18 mouse cellular contexts compared by ENCODE assay signal in the genomic region with DNA sequence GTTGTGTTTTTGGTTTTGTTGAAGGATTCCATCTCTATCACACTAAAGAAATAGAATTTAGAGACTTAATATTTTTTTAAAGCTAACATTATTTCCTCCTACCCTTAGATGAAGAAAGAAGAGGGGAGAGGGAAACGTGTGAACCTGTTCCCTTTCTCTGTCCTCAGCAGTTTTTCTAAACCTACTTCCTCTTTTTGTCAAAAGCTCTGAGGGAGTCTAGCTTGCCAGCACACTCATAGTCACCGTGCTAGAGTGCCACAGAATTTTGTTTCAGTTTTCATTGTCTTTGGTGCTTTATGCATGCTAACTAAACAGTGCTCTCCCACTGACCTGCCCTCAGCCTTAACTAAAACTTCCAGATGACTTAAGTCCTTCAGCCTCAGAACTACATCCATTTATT. TPM values are rescaled to one million over a fixed set of nuclear protein-coding genes. Genes with fewer than 3 reads are reported as not detected.
DNase-seq lines count a peak whose midpoint lies in the region.
"Had no signal": no experiment of that assay in that cellular context is flagged by ENCODE, and none has a peak within 500 bp of the region (broad histone marks: within the 10 kb centered on the region; RNA-seq: fewer than 3 reads in every experiment).

No protein-coding gene starts in this region.

- H3K36me3 ChIP-seq in macrophage (ENCODE audit: inconsistent target) = no peaks in the 10 kb centered on the region
- H3K36me3 ChIP-seq in splenic B cell, adult 2 months (ENCODE audit: control insufficient read depth, insufficient read depth, low read length, poor library complexity, severe bottlenecking) = no peaks in the 10 kb centered on the region
- H3K36me3 ChIP-seq: embryonic facial prominence, embryonic 13.5 days; hindbrain, embryonic 15.5 days; limb, embryonic 15.5 days; midbrain, embryonic 10.5 days had no signal

- peak; percentile 28 for DNase-seq in lung, postnatal 36 days
- no peak for DNase-seq in lung, postnatal 14 days
- peak; percentile 5 for DNase-seq in MEL-GATA-1-ER (ENCODE audit: extremely low read depth, low read depth)
- peak; percentile 46 for DNase-seq in splenic B cell, adult 2 months (ENCODE audit: low read depth, low spot score)
- no peak for DNase-seq in kidney, adult 8-10 months
- no peak for DNase-seq in cerebellum, postnatal 4 days (ENCODE audit: low spot score in 2 of 2)
- DNase-seq: adrenal gland, adult 8-10 months; cerebellum, adult 9-10 months; gastrocnemius, postnatal 36 days; heart, postnatal 14 days; lung, embryonic 14.5 days; right cerebral cortex, postnatal 4 days; thymus, postnatal 14 days had no signal

- no peak overlapping the region for H3K4me3 ChIP-seq in macrophage (ENCODE audit: inconsistent target)
- H3K4me3 ChIP-seq: embryonic facial prominence, embryonic 13.5 days; hindbrain, embryonic 15.5 days; limb, embryonic 15.5 days; midbrain, embryonic 10.5 days had no signal

- 0% methylated on average over 2 of the region's 2 CpGs for WGBS in macrophage (ENCODE audit: missing documents)

- no peaks in the 10 kb centered on the region for H3K27me3 ChIP-seq in splenic B cell, adult 2 months (ENCODE audit: control insufficient read depth, insufficient read depth, low read length, poor library complexity, severe bottlenecking)
- H3K27me3 ChIP-seq: embryonic facial prominence, embryonic 13.5 days; hindbrain, embryonic 15.5 days; limb, embryonic 15.5 days had no signal

- peak overlapping the region; percentile 24; the same call in 1 of the 2 replicates for H3K27ac ChIP-seq in macrophage
- H3K27ac ChIP-seq: embryonic facial prominence, embryonic 13.5 days; hindbrain, embryonic 15.5 days; limb, embryonic 15.5 days; midbrain, embryonic 10.5 days had no signal

- H3K79me2 ChIP-seq in macrophage (ENCODE audit: inconsistent target) = no peaks in the 10 kb centered on the region

RNA-seq across cellular contexts. Expression of a gene that starts 32.2 kb away (rescaled TPM):
- total RNA-seq in macrophage (2018; cell fraction: chromatin; rRNA removed) = 10 to 100 TPM in 3 of 26 experiments, 1 to 10 TPM in 17, under 1 TPM in 4, not detected in 2; 0.33 to 23.1 (median 3.6) TPM
- 10 to 100 TPM in 1 of 26 experiments, 1 to 10 TPM in 14, under 1 TPM in 11; 0.39 to 12.7 (median 2.7) TPM for total RNA-seq in macrophage (2018; cell fraction: cytosol; rRNA removed)
- total RNA-seq in macrophage (2018; cell fraction: nucleus; rRNA removed) = 10 to 100 TPM in 8 of 26 experiments, 1 to 10 TPM in 15, under 1 TPM in 3; 0.69 to 27.2 (median 7.5) TPM
- polyA plus RNA-seq in macrophage (2018) = 0.41 to 1.8 TPM (median 0.47 TPM) in 3 replicates

Comparison
In these comparisons a context has a peak if more than half of its experiments do, and no peak if none do; other contexts are left out.
1. DNase-seq: peak in lung, postnatal 36 days (single experiment), MEL-GATA-1-ER (single experiment) and splenic B cell, adult 2 months (single experiment); none in lung, postnatal 14 days (single experiment), kidney, adult 8-10 months (0 of 2) and cerebellum, postnatal 4 days (0 of 2).